Mouse (Mus musculus): ENCODE measurements around the gene Hipk4.

GRCm38 (mm10) chr7:27480927-27481626, 42.0 kb upstream of the Hipk4 start:
- no peak for TF ChIP-seq CTCF (IDR thresholded peaks at IDR 0.05; ENCODE audit: low read depth, low read length)
- peak; percentile 65; the same call in 1 of the 2 replicates for TF ChIP-seq POLR2A (IDR thresholded peaks at IDR 0.05; ENCODE audit: extremely low read depth, insufficient read depth, low read length)

Measured in liver, adult 2 months (tissue).